Mouse (Mus musculus) cortical plate, adult 2 months (tissue): ENCODE results near the gene Zbtb9. TPM values are rescaled to one million over a fixed set of nuclear protein-coding genes. Genes with fewer than 3 reads are reported as not detected.

Experiments
- H3K27ac ChIP-seq: fragments of 200-500 bp; 2 replicates; pipeline ENCODE4 v1.5.1; 2012; ENCODE audit warnings: low read length, control low read depth, inconsistent platforms; ENCODE audit not compliant: insufficient read depth
- H3K4me1 ChIP-seq: fragments of 200-500 bp; 2 replicates; pipeline ENCODE4 v1.6.1; 2011; ENCODE audit warnings: low read length; ENCODE audit not compliant: control insufficient read depth, insufficient read depth
- H3K4me3 ChIP-seq: fragments of 200-500 bp; 2 replicates; pipeline ENCODE4 v1.5.1; 2011; ENCODE audit warnings: mild to moderate bottlenecking, low read length, control low read depth; ENCODE audit not compliant: insufficient read depth
- CTCF ChIP-seq: fragments of 200-500 bp; IDR thresholded peaks from 2 replicates; pipeline ENCODE4 v1.5.1; 2011; ENCODE audit warnings: mild to moderate bottlenecking, control low read depth, low read length; ENCODE audit not compliant: insufficient read depth; ENCODE audit errors: extremely low read depth
- POLR2A ChIP-seq: fragments of 200-500 bp; IDR thresholded peaks from 2 replicates; pipeline ENCODE4 v1.6.1; 2011; ENCODE audit warnings: mild to moderate bottlenecking, low read length, control low read depth; ENCODE audit not compliant: insufficient read depth; ENCODE audit errors: extremely low read depth
- polyA plus RNA-seq: library from polyadenylated mRNA; depleted of rRNA; stranded (reverse); fragments of >200 nt; gene quantifications from 2 replicates; pipeline ENCODE4 v1.2.3, GENCODE M21; 2012

The Zbtb9 gene
- polyA plus RNA-seq, 1 experiment = 13.9 TPM

- Histone ChIP-seq H3K4me1 (peaks cover 8% of the 10 kb centered on the region; the same call in 1 of the 2 replicates), H3K4me3 (peak overlapping the region; percentile 59), H3K27ac (peak overlapping the region; percentile 95)
- TF ChIP-seq CTCF = no peak
- TF ChIP-seq POLR2A = no peak
Measured at GRCm38 (mm10) chr17:26947231-26948100, 25.5 kb upstream of the Zbtb9 start.

GRCm38 (mm10) chr17:26948316-26949050 is 24.5 kb upstream of the Zbtb9 start:
- peak overlapping the region; percentile 91 for H3K27ac ChIP-seq
- TF ChIP-seq POLR2A (0 out of 2 replicates have a peak, but pooled peaks have one; percentile 17), CTCF (no peak)
- H3K4me1 ChIP-seq = peaks cover 13% of the 10 kb centered on the region
- H3K4me3 ChIP-seq = peak overlapping the region; percentile 59

GRCm38 (mm10) chr17:26949051-26949577 is 23.9 kb upstream of the Zbtb9 start:
- Histone ChIP-seq H3K27ac (peak overlapping the region; percentile 20; the same call in 1 of the 2 replicates), H3K4me1 (peaks cover 14% of the 10 kb centered on the region), H3K4me3 (peak overlapping the region; percentile 59)
- TF ChIP-seq POLR2A (peak; percentile 43), CTCF (0 out of 2 replicates have a peak, but pooled peaks have one; percentile 17)

- Histone ChIP-seq H3K4me3 (peak overlapping the region; percentile 59), H3K27ac (0 out of 2 replicates have a peak overlapping the region, but pooled peaks have one; percentile 20), H3K4me1 (peaks cover 14% of the 10 kb centered on the region)
- no peak for TF ChIP-seq CTCF
- peak; percentile 41; the same call in 1 of the 2 replicates for TF ChIP-seq POLR2A
Measured at GRCm38 (mm10) chr17:26949866-26950265, 23.1 kb upstream of the Zbtb9 start.

GRCm38 (mm10) chr17:26950560-26951288 is 22.2 kb upstream of the Zbtb9 start:
- Histone ChIP-seq H3K27ac (no peak overlapping the region), H3K4me3 (peak overlapping the region; percentile 59), H3K4me1 (peaks cover 6% of the 10 kb centered on the region)
- no peak for TF ChIP-seq POLR2A
- no peak for TF ChIP-seq CTCF

- Histone ChIP-seq H3K4me1 (peaks cover 6% of the 10 kb centered on the region), H3K27ac (no peak overlapping the region), H3K4me3 (peak overlapping the region; percentile 59)
- peak; percentile 50; the same call in 1 of the 2 replicates for TF ChIP-seq POLR2A
- TF ChIP-seq CTCF = no peak
Measured at GRCm38 (mm10) chr17:26951406-26951805, 21.6 kb upstream of the Zbtb9 start.

GRCm38 (mm10) chr17:26951952-26952877 is 20.8 kb upstream of the Zbtb9 start:
- Histone ChIP-seq H3K4me1 (peaks cover 6% of the 10 kb centered on the region), H3K27ac (peak overlapping the region; percentile 78; the same call in 1 of the 2 replicates), H3K4me3 (peak overlapping the region; percentile 59)
- TF ChIP-seq CTCF = no peak
- TF ChIP-seq POLR2A = no peak

GRCm38 (mm10) chr17:26953201-26953600 is 19.8 kb upstream of the Zbtb9 start:
- TF ChIP-seq POLR2A (no peak), CTCF (no peak)
- Histone ChIP-seq H3K4me1 (peaks cover 6% of the 10 kb centered on the region), H3K4me3 (peak overlapping the region; percentile 59), H3K27ac (peak overlapping the region; percentile 78)
